Mouse (Mus musculus) right cerebral cortex, postnatal 14 days (tissue): ENCODE results near the gene Pdk2.

Source experiments
- DNase-seq: peaks from one replicate; pipeline ENCODE4 v3.0.0; 2022

The Pdk2 gene

DNA sequence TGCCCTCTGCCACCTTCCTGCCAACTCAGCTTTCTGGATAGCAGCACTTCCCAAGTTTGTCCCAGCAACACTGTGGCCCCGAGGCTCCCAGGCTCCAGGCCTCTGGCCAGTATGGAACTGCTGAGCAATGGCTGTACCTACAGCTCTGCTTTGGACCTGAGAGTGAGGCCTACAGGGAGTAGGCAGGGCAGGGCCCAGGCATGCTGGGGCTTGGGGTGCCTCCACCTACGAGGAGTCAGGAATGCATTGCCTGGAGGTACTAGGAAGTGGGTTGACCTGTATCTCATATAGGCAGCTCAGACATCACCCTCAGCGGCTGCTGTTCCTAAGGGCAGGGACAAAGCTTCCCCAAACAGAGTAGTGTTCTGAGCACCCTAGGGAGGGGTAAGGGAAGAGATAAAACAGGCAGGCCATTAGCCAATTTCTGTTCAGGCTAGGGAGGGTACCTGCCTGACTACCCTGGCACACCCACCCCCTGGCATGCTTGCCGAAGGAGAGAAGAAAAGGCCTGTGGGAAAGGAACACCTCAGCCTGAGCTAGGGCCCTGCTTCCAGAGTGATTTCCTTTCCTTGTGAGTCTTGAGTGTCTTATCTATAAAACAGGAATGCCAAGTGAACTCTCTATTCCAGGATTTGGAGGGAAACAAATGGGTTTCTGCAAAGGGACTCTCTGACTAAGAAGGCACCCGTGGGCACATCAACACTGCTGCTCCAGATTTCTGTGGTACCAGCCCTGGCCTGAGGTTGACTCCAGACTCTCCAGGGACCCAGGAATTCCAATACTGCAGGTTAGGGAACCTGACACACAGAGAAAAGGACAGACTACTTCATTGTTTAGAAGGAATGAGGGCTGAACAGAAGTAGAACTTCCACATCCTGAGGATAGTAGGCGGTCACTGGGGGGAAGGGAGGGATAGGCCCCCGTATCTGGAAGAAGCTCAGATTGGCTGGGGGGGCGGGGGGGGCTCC, 29.3 kb upstream of the Pdk2 start:
- no peak for DNase-seq

GRCm38 (mm10) chr11:95069226-95069957, 28.2 kb upstream of the Pdk2 start:
- no peak for DNase-seq

DNA sequence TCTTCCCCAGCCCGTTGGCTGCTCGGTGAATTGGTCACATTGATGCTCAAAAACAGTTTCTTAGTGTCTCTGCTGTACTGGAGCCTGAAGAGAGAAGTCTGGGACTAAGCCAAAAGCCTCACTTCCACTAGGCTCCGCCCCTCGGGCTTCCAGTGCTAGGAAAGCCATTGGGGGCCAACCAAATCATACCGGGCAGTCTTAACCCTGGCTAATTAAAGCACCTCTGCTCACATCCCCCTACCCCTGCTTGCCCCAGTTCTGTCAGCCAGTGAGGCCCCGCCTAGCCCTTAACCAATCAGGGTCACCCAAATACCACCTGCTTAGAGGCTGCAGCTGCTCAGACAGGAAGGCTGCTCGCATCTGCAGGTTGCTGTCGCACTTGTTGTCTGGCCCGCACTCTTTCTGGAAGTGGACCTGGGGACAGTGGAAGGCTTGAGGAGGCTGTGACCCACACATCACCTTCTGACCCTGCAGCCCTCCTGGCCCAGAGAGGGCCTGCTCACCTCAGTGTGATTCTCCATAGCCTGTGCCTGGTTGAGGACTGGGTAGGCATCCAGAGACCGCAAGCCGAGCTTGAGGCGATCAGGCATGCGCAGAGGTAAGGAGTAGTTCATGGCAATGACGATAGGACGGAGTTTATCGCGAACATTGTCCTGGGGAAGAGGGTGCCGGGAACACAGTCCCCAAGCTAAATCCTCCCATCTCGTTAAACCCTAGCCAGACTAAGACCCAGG, 15.8 kb upstream of the Pdk2 start:
- no peak for DNase-seq

DNA sequence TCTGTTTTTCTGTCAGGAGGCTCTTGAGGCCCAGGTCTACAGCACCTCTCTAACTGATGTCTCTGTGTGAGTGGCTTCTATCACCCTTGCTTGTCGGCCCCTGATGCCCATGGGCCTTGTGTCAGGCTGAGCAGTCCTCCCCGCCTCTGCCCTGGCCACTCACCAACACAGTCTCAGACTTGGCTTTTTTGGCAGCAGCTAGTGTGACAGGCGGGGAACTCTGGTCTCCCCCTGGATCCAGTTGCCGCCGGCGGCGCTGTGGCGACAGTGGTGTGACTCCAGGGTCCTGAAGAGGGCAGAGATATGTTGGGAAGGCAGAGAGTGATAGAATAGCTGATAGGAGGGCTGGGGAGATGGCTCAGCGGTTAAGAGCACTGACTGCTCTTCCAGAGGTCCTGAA, 11.9 kb upstream of the Pdk2 start:
- DNase-seq: no peak

DNA sequence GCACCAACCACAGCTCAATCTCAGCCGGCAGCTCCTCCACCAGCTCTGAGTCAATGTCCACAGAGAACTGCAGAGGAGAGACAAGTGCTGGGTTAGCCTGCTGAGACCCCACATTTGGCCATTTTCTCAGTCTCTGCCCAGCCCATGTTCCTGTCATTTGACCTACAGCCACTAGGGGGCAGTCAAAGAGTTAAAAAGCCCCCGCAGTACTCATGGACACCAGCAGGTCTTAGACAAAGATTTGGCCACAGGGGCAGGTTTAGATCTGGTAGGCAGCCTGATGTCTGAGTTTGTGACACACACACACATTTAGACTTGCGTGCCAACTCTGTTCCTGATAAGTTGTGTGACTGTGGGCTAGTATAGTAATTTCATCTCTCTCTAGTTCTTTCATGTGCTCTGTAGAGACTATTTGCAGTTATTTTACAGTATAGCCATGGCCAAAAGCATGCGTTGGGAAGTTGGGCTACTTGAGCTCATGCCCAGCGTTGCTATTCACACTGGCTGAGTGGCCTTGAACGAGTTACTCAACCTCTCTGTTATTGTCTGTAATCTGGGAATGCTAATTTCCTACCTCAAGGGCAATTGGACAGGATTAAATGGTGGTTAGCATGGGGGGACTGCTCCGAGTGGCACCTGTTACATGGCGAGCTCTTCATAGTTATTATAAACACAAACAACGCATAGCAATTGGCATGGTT, 6.0 kb upstream of the Pdk2 start:
- DNase-seq: no peak

DNA sequence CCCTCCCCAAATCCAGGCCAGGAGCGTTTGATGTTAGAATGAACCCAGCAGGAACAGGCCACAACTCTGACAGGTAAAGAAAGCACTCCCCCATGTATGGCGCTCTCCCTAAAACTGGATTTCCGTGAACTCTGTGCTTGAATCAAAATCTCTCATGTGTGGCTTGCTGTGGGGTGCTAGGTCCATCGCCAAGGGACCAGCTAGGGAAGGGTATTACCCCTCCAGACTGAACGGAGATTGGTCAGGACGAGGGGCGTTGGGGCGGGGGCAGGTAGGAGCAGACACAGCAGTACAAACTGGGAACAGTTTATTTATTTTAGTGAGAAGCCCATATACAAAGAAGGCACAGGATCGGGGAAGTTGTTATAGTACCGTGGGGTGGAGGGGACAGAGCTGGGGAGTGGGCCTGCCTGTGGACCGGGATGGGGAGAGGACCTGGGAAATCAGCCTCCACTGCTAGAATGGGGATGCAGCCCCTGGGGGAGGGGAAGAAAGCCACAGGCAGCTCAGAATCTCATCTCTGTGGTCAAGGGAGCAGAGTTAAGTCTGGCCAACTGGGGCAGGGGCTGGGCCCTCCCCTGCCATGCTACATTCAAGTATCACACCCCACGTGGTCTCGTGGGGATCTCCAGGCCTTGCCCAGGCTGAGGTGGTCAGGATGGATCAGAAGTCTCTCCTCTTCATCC, 3.2 kb upstream of the Pdk2 start:
- no peak for DNase-seq

DNA sequence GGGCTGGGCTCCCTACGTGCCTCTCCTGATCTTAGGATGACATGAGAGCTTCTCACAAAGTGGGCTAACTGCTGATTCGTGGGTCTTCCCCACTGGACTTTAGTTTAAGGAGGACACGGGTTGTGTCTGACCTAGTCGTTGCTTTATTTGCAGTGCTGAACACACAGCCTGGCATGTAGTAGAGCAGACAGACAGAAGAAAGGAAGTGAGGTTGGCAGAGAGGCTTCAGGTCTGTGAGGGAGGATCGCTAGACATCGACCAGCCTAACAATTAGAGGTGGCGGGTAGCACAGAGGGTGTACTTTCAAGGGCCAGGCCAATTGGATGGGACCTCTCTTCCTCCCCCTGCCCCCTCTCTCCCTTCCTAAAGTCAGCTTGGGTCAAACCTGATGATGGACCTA, 2.5 kb upstream of the Pdk2 start:
- DNase-seq: no peak

DNA sequence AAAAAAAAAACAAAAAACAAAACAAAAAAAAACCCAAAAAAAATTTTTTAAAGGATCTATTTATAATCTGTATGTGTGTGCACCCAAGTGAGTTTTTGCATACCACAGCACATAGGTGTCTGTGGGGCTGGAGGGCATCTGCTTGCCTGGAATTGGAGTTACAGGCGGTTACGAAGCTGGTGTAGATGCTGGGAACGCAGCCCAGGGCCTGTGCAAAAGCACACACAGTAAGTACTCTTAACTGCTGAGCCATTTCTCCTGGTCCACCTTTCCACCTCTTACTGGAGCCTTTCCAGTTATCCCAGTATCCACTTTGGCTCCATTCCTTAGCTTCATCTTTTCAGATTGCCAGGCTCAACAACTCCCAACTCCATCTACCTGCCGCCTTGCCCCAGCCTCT, 1.9 kb upstream of the Pdk2 start:
- no peak for DNase-seq

GRCm38 (mm10) chr11:95042096-95042495, 942 bp upstream of the Pdk2 start:
- DNase-seq: peak; percentile 80

GRCm38 (mm10) chr11:95040491-95041138, 539 bp downstream of the Pdk2 start:
- peak; percentile 35 for DNase-seq

DNA sequence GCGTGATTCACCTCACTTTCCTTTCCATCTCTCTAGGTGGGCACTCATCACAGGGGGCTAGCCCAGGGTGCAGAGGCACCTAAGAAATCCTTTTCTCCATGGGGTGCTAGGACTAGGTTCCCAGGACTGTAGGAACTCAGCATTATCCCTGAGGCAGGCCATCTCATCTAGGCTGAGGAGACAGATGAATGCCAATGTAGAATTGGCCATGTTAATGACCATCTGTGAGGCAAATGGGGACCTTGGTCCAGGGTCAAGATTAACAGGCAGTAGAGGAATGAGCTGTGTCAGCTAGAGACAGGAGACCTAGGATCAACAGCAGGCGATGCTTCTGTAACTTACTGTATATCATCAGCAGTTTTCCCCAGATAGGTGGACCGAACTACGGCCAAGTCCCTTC, 1.4 kb downstream of the Pdk2 start:
- DNase-seq: no peak

DNA sequence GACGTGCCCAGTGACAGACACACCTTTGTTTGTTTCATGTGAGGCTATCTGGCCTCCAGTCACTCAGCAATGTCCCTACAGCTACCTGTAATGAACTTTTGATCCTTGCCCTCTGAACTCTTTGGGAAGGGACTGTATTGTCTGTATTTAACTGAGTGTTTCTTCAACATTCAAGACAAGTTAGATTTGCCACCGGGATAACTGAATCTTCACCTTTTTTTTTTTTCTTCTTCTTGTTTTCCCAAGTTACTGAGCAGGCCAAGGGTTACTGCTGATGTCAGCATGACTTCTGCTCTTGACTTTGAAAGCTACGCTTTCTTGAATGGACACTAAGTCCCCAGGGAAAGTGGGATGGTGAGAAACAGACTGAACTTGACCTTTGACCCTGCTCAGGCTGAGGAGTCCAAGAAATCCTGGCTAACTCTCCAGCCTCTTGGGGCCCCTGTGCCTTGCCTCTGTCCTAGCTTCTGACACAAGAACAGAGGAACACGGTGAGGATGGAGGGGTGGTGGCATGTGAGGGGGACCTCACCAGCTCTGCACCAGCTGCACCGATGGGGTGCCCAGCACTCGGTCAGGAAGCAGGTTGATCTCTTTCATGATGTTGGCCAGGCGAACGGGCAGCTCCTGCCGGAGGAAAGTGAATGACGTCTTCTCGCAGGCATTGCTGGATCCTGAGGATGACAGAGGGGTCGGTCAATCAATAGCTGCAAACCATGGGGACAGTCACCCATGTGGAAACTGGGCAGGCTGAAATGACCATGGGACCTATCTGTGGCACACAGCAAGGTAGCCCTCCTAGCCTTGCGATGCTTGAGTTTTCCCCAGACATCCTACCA, 2.1 kb downstream of the Pdk2 start:
- DNase-seq: no peak

GRCm38 (mm10) chr11:95038156-95038817, 2.9 kb downstream of the Pdk2 start:
- DNase-seq: no peak

DNA sequence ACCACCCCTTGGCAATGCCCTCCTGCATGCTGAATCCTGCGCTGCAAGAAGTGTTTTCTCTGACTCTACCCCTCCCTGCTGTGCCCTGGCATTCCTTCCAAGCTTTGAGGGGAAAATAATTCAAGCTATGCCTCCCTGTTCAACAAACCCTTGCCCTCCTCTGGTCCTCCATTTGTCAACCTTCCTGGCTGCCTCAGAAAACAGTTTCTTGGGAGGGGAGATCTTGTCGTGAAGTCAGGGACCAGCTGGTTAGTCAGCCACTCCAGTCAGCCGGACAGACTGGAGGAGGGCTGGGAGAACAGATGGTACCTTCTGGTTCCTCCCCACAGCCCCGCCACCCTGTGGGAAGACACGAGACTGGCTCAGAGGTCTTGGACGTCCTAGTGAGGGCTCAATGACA, 3.8 kb downstream of the Pdk2 start:
- no peak for DNase-seq

DNA sequence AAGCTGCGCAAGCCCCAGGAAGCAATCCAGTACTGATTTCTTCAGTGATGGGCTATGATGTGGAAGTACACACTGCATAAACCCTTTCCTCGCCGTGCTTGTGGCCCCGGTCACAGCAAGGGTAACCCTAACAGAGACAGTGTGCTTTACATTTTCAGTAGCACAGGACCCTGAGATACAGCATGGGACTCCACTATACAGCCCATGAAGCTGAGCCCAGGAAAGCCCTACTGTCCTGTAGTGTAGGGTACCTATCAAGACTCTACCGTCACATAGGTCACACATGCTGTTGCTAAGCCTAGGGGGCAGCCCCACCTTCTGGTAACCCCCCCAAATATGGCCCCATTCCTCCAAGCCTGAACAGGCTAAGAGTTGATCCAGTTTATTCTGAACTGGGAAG, 4.6 kb downstream of the Pdk2 start:
- DNase-seq: no peak

DNA sequence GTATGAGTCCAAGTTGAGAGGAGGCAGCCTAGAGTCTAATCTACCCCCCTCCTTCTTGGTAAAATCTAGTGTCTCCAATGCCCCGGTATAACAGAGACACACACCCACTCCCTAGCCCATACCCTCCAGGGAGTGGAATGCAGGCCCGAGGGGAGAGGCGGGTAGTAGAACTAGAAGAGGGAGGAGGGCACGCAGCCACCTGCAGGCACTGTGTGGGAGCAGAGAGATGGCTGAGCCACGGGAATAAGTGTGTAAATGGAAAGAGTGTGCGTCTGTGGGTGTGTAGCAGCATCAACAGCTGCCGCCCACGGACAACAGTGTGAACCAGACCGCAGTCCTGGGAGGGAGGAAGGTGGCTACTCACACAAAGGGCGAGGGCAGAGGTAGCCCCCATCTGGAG, 6.3 kb downstream of the Pdk2 start:
- DNase-seq: no peak

DNA sequence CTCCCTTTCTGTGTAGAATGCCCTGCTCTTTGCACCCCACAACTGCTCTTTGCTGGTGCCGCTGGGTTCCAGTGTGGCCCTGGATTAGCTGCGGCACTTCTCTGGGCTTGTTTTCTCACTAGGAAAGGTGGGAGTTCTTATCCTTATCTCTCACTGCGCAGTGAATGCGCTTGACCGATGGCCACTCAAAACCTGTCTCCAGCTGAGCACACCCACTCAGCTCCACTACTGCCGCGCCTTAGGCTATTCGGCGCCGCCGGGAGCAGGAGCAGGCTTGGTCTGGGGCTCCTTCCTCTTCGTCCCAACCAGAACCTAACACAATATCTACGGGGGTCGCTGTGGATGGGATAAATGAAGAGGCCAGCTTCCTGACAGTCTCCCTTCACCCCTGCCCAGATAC, 7.5 kb downstream of the Pdk2 start:
- DNase-seq: no peak

GRCm38 (mm10) chr11:95032945-95033344, 8.2 kb downstream of the Pdk2 start:
- DNase-seq: no peak

DNA sequence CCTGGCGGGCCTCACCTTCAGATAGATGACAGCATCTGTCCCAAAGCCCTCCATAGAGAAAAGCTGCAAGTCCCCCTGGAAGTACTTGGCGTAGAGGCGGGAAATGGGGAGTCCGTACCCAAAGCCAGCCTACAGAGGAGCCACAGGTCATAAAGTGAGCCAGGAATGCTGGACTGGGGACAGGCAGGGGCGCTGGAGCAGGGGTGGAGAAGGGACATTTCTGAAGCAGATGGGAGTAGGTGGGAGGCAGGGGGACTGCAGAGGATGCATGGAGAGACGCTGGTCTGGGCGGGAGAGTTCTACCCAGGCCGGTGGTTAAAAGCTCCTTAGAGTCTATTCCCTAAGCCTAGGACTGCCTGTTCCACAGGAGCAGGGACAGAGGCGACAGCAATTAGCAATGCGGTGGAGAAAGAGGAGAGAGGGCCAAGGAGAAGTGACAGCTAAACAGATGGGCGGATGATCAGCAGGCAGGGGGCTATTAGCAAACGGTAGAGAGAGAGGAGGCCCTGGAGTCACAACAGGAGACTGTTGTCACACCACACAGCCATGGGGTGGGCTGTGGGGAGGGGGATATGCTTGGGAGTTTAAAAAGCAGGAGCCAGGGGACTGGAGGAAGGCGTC, 13.2 kb downstream of the Pdk2 start:
- no peak for DNase-seq

DNA sequence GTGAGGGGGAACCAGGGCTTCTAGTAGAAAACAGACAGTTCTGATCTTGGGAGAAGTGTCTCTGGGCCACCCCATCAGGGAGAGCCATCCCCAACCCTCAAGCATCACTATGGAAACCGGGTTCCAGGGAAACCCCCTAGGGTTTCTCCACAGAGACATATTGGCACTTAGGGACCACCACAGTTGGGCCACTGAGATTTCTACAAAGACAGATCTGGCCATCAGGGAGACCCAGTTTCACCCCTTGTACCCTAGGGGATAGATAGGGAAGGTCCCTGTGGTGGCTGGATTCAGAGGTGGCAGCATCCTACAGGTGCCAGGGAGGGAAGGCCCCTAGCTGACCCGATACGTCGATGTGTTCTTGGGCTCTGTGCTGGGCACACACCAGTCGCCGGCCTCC, 14.3 kb downstream of the Pdk2 start:
- DNase-seq: no peak
